Mouse (Mus musculus) stomach, postnatal 0 days (tissue): ENCODE measurements around the gene Inha. TPM values are rescaled to one million over a fixed set of nuclear protein-coding genes. Genes with fewer than 3 reads are reported as not detected.

Experiments
- ATAC-seq: fragments of 200-750 bp; cut with Nextera tagmentation; 2 replicates; pipeline ENCODE4 v1.8.0; 2017; ENCODE audit not compliant: low FRiP score, low TSS enrichment
- DNase-seq: peaks from one replicate; pipeline ENCODE4 v3.0.0-alpha.2; 2016; ENCODE audit warnings: low spot score
- H3K27ac ChIP-seq: fragments of 300-500 bp; sonication (generic); replicated peaks from 2 replicates; pipeline ENCODE4 v1.5.1; 2014; ENCODE audit warnings: mild to moderate bottlenecking, control low read depth
- H3K27me3 ChIP-seq: fragments of 300-500 bp; sonication (generic); 2 replicates; pipeline ENCODE4 v1.6.1; 2014; ENCODE audit warnings: low read length; ENCODE audit not compliant: control insufficient read depth, insufficient read depth
- H3K36me3 ChIP-seq: fragments of 300-500 bp; sonication (generic); 2 replicates; pipeline ENCODE4 v1.6.1; 2014; ENCODE audit warnings: low read length, mixed read lengths; ENCODE audit not compliant: control insufficient read depth, insufficient read depth
- H3K4me1 ChIP-seq: fragments of 300-500 bp; sonication (generic); replicated peaks from 2 replicates; pipeline ENCODE4 v1.6.1; 2014; ENCODE audit warnings: antibody characterized with exemption; ENCODE audit not compliant: control insufficient read depth, insufficient read depth
- H3K4me2 ChIP-seq: fragments of 300-500 bp; sonication (generic); replicated peaks from 2 replicates; pipeline ENCODE4 v1.6.1; 2014; ENCODE audit warnings: low read depth, mild to moderate bottlenecking, control low read depth, moderate library complexity
- H3K4me3 ChIP-seq: fragments of 300-500 bp; sonication (generic); 2 replicates; pipeline ENCODE4 v1.5.1; 2014; ENCODE audit warnings: low read depth, low read length, control low read depth
- H3K9ac ChIP-seq: fragments of 300-500 bp; sonication (generic); 2 replicates; pipeline ENCODE4 v1.6.1; 2014; ENCODE audit warnings: mild to moderate bottlenecking, low read length, control low read depth, mixed read lengths
- H3K9me3 ChIP-seq: fragments of 300-500 bp; sonication (generic); 2 replicates; pipeline ENCODE4 v1.6.1; 2016; ENCODE audit warnings: low read length; ENCODE audit not compliant: control insufficient read depth
- CTCF ChIP-seq: IDR thresholded peaks from 2 replicates; pipeline ENCODE4 v1.5.1; 2016; ENCODE audit warnings: antibody characterized with exemption, low read depth, mild to moderate bottlenecking, moderate library complexity
- EP300 ChIP-seq: optimal IDR thresholded peaks from 2 replicates; pipeline ENCODE3; 2016; ENCODE audit warnings: antibody characterized with exemption
- WGBS: fragments of 180-500 bp; shearing (Covaris S2); extraction: QIAGEN DNeasy Blood & Tissue Kit; methylation state at CpG from one replicate; pipeline ENCODE4 v1.1.7; 2014; 5-methylcytosine and 5-hydroxymethylcytosine counted together
- polyA plus RNA-seq: library from polyadenylated mRNA; unstranded; fragments of >200 nt; fragmentation: Nextera tagmentation; extraction: Ambion mirVana; gene quantifications from 2 replicates; pipeline ENCODE4 v1.2.1, GENCODE M21; 2015

The Inha gene
- polyA plus RNA-seq, 1 experiment from 2014 or later, result 4.7 TPM

DNA sequence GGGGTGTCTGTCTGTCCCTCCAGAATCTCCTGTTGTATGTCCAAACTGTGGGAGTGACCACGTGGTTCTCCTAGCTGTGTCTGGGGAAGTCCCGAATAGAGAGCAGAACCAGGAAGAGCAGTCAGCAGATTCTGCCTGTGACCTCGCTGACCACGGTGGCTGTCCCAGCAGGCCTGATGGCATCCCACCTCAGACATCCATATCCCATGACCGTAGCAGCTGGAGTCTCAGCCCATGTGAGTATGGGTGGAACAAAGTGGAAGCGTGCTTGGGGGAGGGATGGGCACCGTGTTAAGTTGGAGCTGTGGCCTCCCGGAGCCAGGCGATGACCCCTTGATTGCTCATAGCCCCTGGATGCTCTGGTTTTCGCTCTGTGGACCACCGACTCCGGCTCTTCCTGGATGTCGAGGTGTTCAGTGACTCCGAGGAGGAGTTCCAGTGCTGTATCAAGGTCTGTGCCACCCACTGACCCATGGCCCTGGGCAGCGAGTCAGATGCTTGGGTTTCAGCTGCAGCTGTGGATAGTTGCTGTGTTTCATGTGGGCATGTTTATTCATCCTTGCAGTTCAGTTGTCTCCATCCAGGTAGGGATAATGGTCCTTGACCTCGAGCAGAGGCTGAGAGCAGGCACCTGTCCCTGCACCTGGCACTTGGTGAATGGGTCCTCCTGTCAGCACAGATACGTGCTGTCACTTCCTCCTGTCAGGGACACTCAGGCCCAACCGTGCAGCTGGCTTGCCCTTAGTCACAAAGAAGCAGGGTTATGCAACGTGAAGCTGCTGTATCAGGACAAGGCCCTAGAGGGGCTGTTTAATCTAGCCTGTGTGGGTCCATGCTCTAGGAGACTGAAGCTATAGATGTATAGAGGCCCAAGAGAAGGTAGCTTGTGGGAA is 25.6 kb downstream of the Inha start:
- Histone ChIP-seq H3K4me3 (no peak overlapping the region), H3K27ac (no peak overlapping the region), H3K36me3 (peaks cover 11% of the 10 kb centered on the region), H3K27me3 (no peaks in the 10 kb centered on the region), H3K4me1 (no peaks in the 10 kb centered on the region), H3K9ac (no peak overlapping the region), H3K4me2 (no peak overlapping the region), H3K9me3 (no peaks in the 10 kb centered on the region)
- 90% methylated on average over 19 of the region's 19 CpGs for WGBS
- DNase-seq, result no peak
- no peak for TF ChIP-seq CTCF
- no peak for TF ChIP-seq EP300
- no peak for ATAC-seq

DNA sequence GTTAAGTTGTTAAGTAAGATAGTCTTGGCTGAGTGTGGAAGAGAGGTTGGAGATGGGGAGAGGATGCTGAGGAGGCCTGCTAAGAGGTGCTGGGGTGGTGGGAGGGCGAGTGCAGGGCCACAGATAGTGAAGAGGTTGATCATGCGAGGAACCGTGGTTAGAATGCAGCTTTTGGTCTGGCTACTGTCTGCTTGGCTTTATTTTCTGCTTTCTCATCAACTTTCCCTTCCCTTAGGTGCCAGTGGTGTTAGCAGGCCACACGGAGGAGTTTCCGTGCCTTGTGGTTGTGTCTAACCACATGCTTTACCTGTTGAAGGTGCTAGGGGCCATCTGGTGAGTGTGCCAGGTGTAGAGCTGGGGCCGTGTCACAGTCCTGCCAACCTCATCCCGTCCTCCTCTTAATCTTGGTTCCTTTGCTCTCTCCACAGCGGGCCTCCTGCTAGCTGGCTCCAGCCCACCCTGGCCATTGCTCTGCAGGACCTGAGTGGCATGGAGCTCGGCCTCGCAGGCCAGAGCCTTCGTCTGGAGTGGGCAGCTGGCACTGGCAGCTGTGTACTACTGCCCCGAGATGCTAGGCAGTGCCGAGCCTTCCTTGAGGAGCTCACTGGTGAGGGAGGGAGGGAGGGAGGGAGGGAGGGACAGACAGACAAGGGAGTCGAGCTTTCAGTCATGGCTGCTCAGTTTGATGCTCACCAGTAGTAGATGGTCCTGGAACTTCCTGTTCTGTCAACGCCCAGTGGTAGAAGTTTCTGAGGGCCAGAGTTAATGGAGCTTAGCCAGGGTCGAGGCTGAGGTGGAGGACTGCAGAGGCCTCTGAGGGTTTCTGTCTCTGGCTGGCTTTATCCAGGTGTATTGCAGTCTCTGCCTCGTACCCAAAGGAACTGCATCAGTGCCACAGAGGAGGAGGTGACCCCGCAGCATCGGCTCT is 26.7 kb downstream of the Inha start:
- no peak overlapping the region for H3K9ac ChIP-seq
- no peak overlapping the region for H3K27ac ChIP-seq
- no peak overlapping the region for H3K4me3 ChIP-seq
- no peaks in the 10 kb centered on the region for H3K9me3 ChIP-seq
- 84% methylated on average over 19 of the region's 19 CpGs for WGBS
- DNase-seq (no peak), ATAC-seq (0 out of 2 replicates have a peak, but pooled peaks have one; percentile 13)
- H3K4me1 ChIP-seq, result no peaks in the 10 kb centered on the region
- H3K4me2 ChIP-seq, result no peak overlapping the region
- no peaks in the 10 kb centered on the region for H3K27me3 ChIP-seq
- peaks cover 13% of the 10 kb centered on the region; the same call in 1 of the 2 replicates for H3K36me3 ChIP-seq
- no peak for TF ChIP-seq EP300
- no peak for TF ChIP-seq CTCF

DNA sequence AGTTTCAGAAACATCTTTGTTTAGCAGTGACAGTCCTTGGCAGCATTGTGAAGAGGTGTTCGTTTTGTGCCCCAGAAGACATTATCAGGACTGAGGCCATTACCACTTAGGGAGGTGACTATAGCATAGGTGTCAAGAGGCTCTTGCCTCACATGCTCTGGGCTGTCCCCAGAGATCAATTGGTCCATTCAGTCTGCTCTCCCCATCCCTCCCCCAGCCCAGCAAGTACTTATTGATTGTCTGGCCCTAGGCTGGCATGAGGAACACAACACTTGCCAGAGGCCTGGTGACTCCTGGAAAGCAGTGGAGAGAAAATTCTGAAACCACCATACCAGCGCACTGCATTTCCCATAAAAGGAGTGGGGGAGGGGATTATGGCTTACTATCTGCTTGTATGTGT is 30.7 kb downstream of the Inha start:
- 76% methylated on average over 2 of the region's 2 CpGs for WGBS
- no peaks in the 10 kb centered on the region for H3K27me3 ChIP-seq
- H3K36me3 ChIP-seq, result peaks cover 13% of the 10 kb centered on the region; the same call in 1 of the 2 replicates
- ATAC-seq (no peak), DNase-seq (no peak)
- H3K4me2 ChIP-seq, result no peak overlapping the region
- H3K27ac ChIP-seq, result no peak overlapping the region
- no peak overlapping the region for H3K4me3 ChIP-seq
- no peaks in the 10 kb centered on the region for H3K9me3 ChIP-seq
- TF ChIP-seq CTCF (no peak), EP300 (no peak)
- no peaks in the 10 kb centered on the region for H3K4me1 ChIP-seq
- H3K9ac ChIP-seq, result no peak overlapping the region

DNA sequence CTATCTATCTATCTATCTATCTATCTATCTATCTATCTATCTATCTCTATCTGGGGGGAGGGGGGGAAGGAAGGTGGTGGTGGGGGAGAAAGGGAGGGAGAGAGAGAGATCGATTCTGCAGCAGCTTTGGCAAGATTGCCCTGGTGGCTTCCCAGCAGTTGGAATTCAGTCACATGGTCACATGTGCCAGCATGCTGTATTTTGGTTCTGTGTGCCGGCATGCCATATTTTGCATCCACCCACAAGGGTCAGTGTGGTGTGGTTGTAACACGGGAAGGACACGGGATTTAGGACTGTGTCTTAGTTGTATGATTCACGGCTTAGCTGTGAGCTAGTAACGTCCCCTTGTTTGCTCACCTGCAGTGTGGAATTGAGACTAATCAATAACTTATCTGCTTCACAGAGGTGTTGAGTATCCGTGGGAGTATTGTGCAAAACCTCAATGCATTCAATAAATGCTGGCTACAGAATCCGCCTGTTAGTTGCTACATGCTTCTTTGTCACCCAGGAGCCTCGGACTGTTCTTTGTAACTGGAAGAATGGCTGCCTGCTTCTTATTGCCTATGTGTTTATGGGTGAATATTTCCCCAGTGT is 31.8 kb downstream of the Inha start:
- no peak overlapping the region for H3K27ac ChIP-seq
- H3K9me3 ChIP-seq, result no peaks in the 10 kb centered on the region
- H3K27me3 ChIP-seq, result no peaks in the 10 kb centered on the region
- H3K4me1 ChIP-seq, result no peaks in the 10 kb centered on the region
- TF ChIP-seq CTCF (no peak), EP300 (no peak)
- H3K4me2 ChIP-seq, result no peak overlapping the region
- WGBS, result 50% methylated on average over 9 of the region's 9 CpGs
- H3K4me3 ChIP-seq, result no peak overlapping the region
- ATAC-seq (peak; percentile 28; the same call in 1 of the 2 replicates), DNase-seq (no peak)
- H3K36me3 ChIP-seq, result peaks cover 13% of the 10 kb centered on the region; the same call in 1 of the 2 replicates
- no peak overlapping the region for H3K9ac ChIP-seq

DNA sequence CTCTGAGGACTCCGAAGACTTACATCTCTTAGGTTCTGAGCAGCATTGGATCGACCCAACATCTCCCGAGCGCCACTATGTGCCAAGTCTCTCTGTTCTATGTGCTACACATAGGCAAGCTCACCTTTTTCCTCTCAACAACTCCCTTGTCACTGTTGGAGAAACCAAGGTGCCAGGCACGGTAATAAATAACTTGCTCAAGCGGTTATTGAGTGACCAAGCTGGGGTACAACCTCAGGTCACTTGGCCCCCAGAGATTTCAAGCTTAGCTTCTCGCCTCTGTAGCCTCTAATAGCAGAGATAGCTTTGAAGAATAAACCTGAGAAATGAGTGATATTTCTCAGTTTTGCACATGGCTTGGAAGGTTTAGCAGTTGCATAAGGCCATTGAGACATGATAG is 34.6 kb downstream of the Inha start:
- Histone ChIP-seq H3K4me3 (no peak overlapping the region), H3K4me1 (no peaks in the 10 kb centered on the region), H3K27ac (no peak overlapping the region), H3K9ac (no peak overlapping the region), H3K36me3 (0 out of 2 replicates have a peak, but pooled peaks cover 4% of the 10 kb centered on the region), H3K4me2 (no peak overlapping the region), H3K9me3 (no peaks in the 10 kb centered on the region), H3K27me3 (no peaks in the 10 kb centered on the region)
- no peak for TF ChIP-seq EP300
- TF ChIP-seq CTCF, result no peak
- ATAC-seq (no peak), DNase-seq (no peak)
- whole genome bisulfite sequencing, result 90% methylated on average over 7 of the region's 7 CpGs
